Mouse (Mus musculus): ENCODE measurements around the gene Dnase2a. TPM values are rescaled to one million over a fixed set of nuclear protein-coding genes. Genes with fewer than 3 reads are reported as not detected.

The Dnase2a gene
- polyA plus RNA-seq, 1 experiment from 2014 or later = 5.5 TPM

GRCm38 (mm10) chr8:84945235-84945632 lies 36.9 kb downstream of the Dnase2a start:
- Histone ChIP-seq H3K9ac (replicated peaks; ENCODE audit: low read length) (no peak overlapping the region), H3K9me3 (replicated peaks; ENCODE audit: control insufficient read depth, low read length) (no peaks in the 10 kb centered on the region), H3K4me2 (ENCODE audit: low read depth, low read length) (peak overlapping the region; percentile 85), H3K27me3 (ENCODE audit: control insufficient read depth, insufficient read depth, low read length) (peaks cover 43% of the 10 kb centered on the region), H3K27ac (replicated peaks; ENCODE audit: low read depth, low read length) (no peak overlapping the region), H3K4me1 (ENCODE audit: control insufficient read depth, insufficient read depth, low read length) (peaks cover 4% of the 10 kb centered on the region), H3K36me3 (replicated peaks; ENCODE audit: control insufficient read depth, insufficient read depth, low read depth, low read length) (no peaks in the 10 kb centered on the region), H3K4me3 (ENCODE audit: low read depth, low read length) (no peak overlapping the region)
- ATAC-seq (replicated peaks; ENCODE audit: insufficient number of reproducible peaks, low FRiP score, low TSS enrichment, low read depth) (0 out of 2 replicates have a peak, but pooled peaks have one; percentile 29), DNase-seq (ENCODE audit: low spot score) (no peak)
- WGBS = 5% methylated on average over 11 of the region's 11 CpGs

GRCm38 (mm10) chr8:84945633-84946527 lies 37.5 kb downstream of the Dnase2a start:
- Histone ChIP-seq H3K9ac (replicated peaks; ENCODE audit: low read length) (peak overlapping the region; percentile 22; the same call in 1 of the 2 replicates), H3K27me3 (ENCODE audit: control insufficient read depth, insufficient read depth, low read length) (peaks cover 45% of the 10 kb centered on the region), H3K4me2 (ENCODE audit: low read depth, low read length) (peak overlapping the region; percentile 85), H3K36me3 (replicated peaks; ENCODE audit: control insufficient read depth, insufficient read depth, low read depth, low read length) (no peaks in the 10 kb centered on the region), H3K27ac (replicated peaks; ENCODE audit: low read depth, low read length) (no peak overlapping the region), H3K9me3 (replicated peaks; ENCODE audit: control insufficient read depth, low read length) (no peaks in the 10 kb centered on the region), H3K4me3 (ENCODE audit: low read depth, low read length) (peak overlapping the region; percentile 39), H3K4me1 (ENCODE audit: control insufficient read depth, insufficient read depth, low read length) (peaks cover 4% of the 10 kb centered on the region)
- under 1% methylated on average over 39 of the region's 67 CpGs for WGBS
- ATAC-seq (replicated peaks; ENCODE audit: insufficient number of reproducible peaks, low FRiP score, low TSS enrichment, low read depth) = peak; percentile 21; the same call in 1 of the 2 replicates
- DNase-seq (ENCODE audit: low spot score) = peak; percentile 51

GRCm38 (mm10) chr8:84946528-84947240 lies 38.3 kb downstream of the Dnase2a start, which contains the start of gene Rtbdn:
Gene Rtbdn, plus strand, starts transcription at chr8:84946991.
- H3K4me2 ChIP-seq (ENCODE audit: low read depth, low read length) = peak within 1 kb of the TSS; percentile 85
- no peak for DNase-seq (ENCODE audit: low spot score)
- H3K27ac ChIP-seq (replicated peaks; ENCODE audit: low read depth, low read length) = no peak within 1 kb of the TSS
- no peaks in the 10 kb centered on the region for H3K36me3 ChIP-seq (replicated peaks; ENCODE audit: control insufficient read depth, insufficient read depth, low read depth, low read length)
- WGBS = 6% methylated on average over 17 of the region's 17 CpGs
- peaks cover 45% of the 10 kb centered on the region for H3K27me3 ChIP-seq (ENCODE audit: control insufficient read depth, insufficient read depth, low read length)
- H3K4me3 ChIP-seq (ENCODE audit: low read depth, low read length) = peak within 1 kb of the TSS; percentile 39
- H3K9me3 ChIP-seq (replicated peaks; ENCODE audit: control insufficient read depth, low read length) = no peaks in the 10 kb centered on the region
- H3K9ac ChIP-seq (replicated peaks; ENCODE audit: low read length) = peak within 1 kb of the TSS; percentile 22; the same call in 1 of the 2 replicates
- no peak for ATAC-seq (replicated peaks; ENCODE audit: insufficient number of reproducible peaks, low FRiP score, low TSS enrichment, low read depth)
- peaks cover 4% of the 10 kb centered on the region for H3K4me1 ChIP-seq (ENCODE audit: control insufficient read depth, insufficient read depth, low read length)

- Histone ChIP-seq H3K4me2 (ENCODE audit: low read depth, low read length) (no peak overlapping the region), H3K27ac (replicated peaks; ENCODE audit: low read depth, low read length) (no peak overlapping the region), H3K36me3 (replicated peaks; ENCODE audit: control insufficient read depth, insufficient read depth, low read depth, low read length) (no peaks in the 10 kb centered on the region), H3K9ac (replicated peaks; ENCODE audit: low read length) (no peak overlapping the region), H3K27me3 (ENCODE audit: control insufficient read depth, insufficient read depth, low read length) (peaks cover 45% of the 10 kb centered on the region), H3K4me3 (ENCODE audit: low read depth, low read length) (no peak overlapping the region), H3K9me3 (replicated peaks; ENCODE audit: control insufficient read depth, low read length) (no peaks in the 10 kb centered on the region), H3K4me1 (ENCODE audit: control insufficient read depth, insufficient read depth, low read length) (peaks cover 4% of the 10 kb centered on the region)
- peak; percentile 83 for DNase-seq (ENCODE audit: low spot score)
- 14% methylated on average over 9 of the region's 9 CpGs for WGBS
- no peak for ATAC-seq (replicated peaks; ENCODE audit: insufficient number of reproducible peaks, low FRiP score, low TSS enrichment, low read depth)
These were observed 38.8 kb downstream of the Dnase2a start for GRCm38 (mm10) chr8:84947241-84947545.

- H3K27me3 ChIP-seq (ENCODE audit: control insufficient read depth, insufficient read depth, low read length) = peaks cover 36% of the 10 kb centered on the region
- WGBS = 19% methylated on average over 12 of the region's 12 CpGs
- H3K4me1 ChIP-seq (ENCODE audit: control insufficient read depth, insufficient read depth, low read length) = peaks cover 4% of the 10 kb centered on the region
These were observed 41.4 kb downstream of the Dnase2a start for GRCm38 (mm10) chr8:84949753-84950152.

GRCm38 (mm10) chr8:84952612-84953255 lies 44.4 kb downstream of the Dnase2a start:
- 13% methylated on average over 18 of the region's 18 CpGs for WGBS
- Histone ChIP-seq H3K4me1 (ENCODE audit: control insufficient read depth, insufficient read depth, low read length) (no peaks in the 10 kb centered on the region), H3K9ac (replicated peaks; ENCODE audit: low read length) (no peak overlapping the region), H3K4me2 (ENCODE audit: low read depth, low read length) (no peak overlapping the region), H3K9me3 (replicated peaks; ENCODE audit: control insufficient read depth, low read length) (no peaks in the 10 kb centered on the region), H3K36me3 (replicated peaks; ENCODE audit: control insufficient read depth, insufficient read depth, low read depth, low read length) (no peaks in the 10 kb centered on the region; the same call in 1 of the 2 replicates), H3K27me3 (ENCODE audit: control insufficient read depth, insufficient read depth, low read length) (peaks cover 10% of the 10 kb centered on the region), H3K27ac (replicated peaks; ENCODE audit: low read depth, low read length) (no peak overlapping the region), H3K4me3 (ENCODE audit: low read depth, low read length) (no peak overlapping the region)
- DNase-seq (ENCODE audit: low spot score) (no peak), ATAC-seq (replicated peaks; ENCODE audit: insufficient number of reproducible peaks, low FRiP score, low TSS enrichment, low read depth) (0 out of 2 replicates have a peak, but pooled peaks have one; percentile 22)

More at GRCm38 (mm10) chr8:84949753-84950152, 41.4 kb downstream of the Dnase2a start:
- no peak for DNase-seq (ENCODE audit: low spot score)
- H3K9ac ChIP-seq (replicated peaks; ENCODE audit: low read length) = no peak overlapping the region
- no peaks in the 10 kb centered on the region for H3K36me3 ChIP-seq (replicated peaks; ENCODE audit: control insufficient read depth, insufficient read depth, low read depth, low read length)
- ATAC-seq (replicated peaks; ENCODE audit: insufficient number of reproducible peaks, low FRiP score, low TSS enrichment, low read depth) = no peak
- H3K4me3 ChIP-seq (ENCODE audit: low read depth, low read length) = no peak overlapping the region
- H3K27ac ChIP-seq (replicated peaks; ENCODE audit: low read depth, low read length) = no peak overlapping the region
- no peaks in the 10 kb centered on the region for H3K9me3 ChIP-seq (replicated peaks; ENCODE audit: control insufficient read depth, low read length)
- no peak overlapping the region for H3K4me2 ChIP-seq (ENCODE audit: low read depth, low read length)

GRCm38 (mm10) chr8:84956768-84957167 lies 48.4 kb downstream of the Dnase2a start:
- H3K9me3 ChIP-seq (replicated peaks; ENCODE audit: control insufficient read depth, low read length) = no peaks in the 10 kb centered on the region
- H3K4me1 ChIP-seq (ENCODE audit: control insufficient read depth, insufficient read depth, low read length) = no peaks in the 10 kb centered on the region
- H3K27me3 ChIP-seq (ENCODE audit: control insufficient read depth, insufficient read depth, low read length) = peaks cover 4% of the 10 kb centered on the region
- no peak overlapping the region for H3K4me3 ChIP-seq (ENCODE audit: low read depth, low read length)
- H3K27ac ChIP-seq (replicated peaks; ENCODE audit: low read depth, low read length) = no peak overlapping the region
- ATAC-seq (replicated peaks; ENCODE audit: insufficient number of reproducible peaks, low FRiP score, low TSS enrichment, low read depth) (no peak), DNase-seq (ENCODE audit: low spot score) (peak; percentile 83)
- no peak overlapping the region for H3K9ac ChIP-seq (replicated peaks; ENCODE audit: low read length)
- H3K4me2 ChIP-seq (ENCODE audit: low read depth, low read length) = no peak overlapping the region
- 37% methylated on average over 2 of the region's 2 CpGs for WGBS
- H3K36me3 ChIP-seq (replicated peaks; ENCODE audit: control insufficient read depth, insufficient read depth, low read depth, low read length) = no peaks in the 10 kb centered on the region; the same call in 1 of the 2 replicates
